Mouse (Mus musculus): ENCODE data around the gene Tgm1.
A peak's percentile ranks its signal among the peaks of the same experiment; 100 is the strongest.

The Tgm1 gene

DNA sequence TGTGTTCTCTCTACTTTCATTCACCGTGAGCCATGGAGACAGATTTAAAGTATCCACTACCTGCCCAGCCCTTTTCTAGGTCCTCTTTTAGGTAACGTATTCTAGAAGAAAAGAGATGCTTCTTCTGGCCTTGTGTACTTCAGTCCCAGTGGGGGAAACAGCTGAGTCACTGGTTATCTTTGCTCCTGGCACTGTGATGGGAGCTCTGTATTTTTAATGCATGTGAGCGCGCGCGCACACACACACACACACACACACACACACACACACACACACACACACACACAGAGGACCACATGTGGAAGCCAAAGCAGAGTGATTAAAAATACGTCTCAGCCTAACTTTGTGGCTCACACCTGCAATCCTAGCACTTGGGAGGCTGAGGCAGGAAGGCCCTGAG, 9.7 kb upstream of the Tgm1 start:
- DNase-seq = no peak

DNA sequence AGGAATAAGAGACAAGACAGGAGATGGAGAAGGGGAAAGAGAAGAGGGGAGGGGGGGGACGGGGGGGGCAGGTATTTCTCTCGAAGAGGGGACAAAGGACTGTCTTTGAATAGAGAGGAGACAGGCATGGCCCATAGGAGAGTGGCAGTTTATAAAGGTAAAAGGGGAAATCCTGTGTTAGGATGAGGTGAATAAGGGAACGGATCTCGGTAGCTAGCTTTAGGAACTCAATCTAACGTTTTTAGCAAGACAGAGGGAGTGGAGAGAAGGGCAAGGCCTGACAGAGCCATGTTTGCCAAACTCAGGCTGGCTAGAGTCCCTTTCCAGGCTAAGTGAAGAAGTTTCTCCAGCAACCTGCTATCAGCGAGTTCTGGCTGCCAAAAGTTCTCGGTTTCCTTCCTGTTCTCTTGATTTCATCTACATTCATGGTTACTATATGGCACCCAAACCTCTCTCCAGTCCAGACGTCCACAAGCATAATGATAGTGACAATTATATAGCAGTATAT, 8.8 kb upstream of the Tgm1 start:
- no peak for DNase-seq

DNA sequence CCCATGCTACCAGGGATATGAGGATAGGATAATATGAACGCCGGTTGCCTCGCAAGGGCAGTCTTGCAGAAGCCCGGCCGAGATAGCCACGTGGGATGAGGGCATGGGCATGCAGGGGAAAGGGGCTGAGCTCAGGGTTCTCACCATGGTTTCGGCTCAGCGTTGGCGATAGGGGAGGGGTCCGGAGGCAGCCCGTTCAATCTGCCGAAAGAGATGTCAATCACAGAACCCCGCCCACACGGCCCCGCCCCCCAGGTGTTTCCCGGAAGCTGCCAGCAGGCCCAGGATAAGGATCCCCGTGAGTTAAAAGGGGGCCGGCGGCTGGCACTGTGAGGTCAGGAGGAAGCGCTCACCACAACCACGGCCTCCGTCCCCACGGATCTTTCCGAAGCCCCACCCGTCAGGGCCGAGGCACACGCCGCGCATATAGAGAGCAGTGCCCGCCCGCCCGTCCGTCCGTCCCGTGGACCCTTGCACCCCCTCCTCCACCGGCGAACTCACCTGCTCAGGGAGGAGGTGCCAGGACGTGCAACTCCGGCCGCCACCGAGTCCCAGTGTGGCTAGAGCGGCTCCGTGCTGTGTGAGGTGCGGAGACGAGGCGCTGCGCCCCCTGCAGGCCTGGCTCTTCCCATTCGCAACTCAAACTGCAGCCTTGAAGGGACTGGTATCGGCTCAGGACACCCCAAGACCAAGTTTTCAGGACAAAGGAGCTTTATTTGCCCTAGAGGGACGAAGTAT, 8.1 kb upstream of the Tgm1 start, which contains the start of gene Rabggta:
Gene Rabggta (minus strand): TSS at position 564 of the 738 bp plus-strand sequence.
- peak; percentile 96 for DNase-seq

DNA sequence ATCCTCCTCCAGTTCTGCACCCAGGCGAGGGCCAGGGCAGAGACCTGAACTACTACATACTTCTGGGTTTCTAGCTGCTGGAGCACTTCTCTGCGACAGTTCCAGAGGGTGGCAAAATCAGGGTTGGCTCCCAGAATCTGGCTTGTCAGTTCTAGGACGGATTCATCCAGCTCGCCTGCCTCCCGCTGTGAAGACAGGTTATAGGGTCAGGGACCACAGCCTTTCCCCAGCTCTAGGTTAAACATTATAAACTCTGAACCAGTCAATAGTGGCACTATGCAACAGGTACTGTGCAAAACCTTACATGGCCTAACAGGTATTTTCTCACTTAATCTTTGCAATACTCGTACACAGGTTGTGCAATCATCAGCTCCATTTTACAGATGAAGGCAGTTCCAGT, 7.3 kb upstream of the Tgm1 start:
- peak; percentile 48 for DNase-seq

DNA sequence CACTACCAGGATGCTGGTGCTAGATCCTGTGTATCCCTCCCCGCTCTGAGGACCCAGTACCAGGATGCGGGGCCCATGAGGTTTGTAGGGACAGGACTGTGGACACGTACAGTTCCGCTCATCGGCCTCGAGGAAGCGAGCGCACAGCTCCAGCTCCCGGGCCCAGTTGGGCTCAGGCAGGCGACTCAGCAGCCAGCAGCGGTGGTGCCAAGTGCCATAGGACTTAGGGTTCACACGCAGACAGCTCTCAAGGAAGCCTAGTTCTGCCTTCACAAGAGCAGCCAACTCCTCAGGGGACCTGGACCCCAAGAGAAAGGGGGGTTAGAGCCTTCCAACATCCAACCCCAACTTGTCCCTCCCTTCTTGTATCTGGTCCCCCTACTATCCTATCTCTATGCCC, 6.9 kb upstream of the Tgm1 start:
- DNase-seq = peak; percentile 31

DNA sequence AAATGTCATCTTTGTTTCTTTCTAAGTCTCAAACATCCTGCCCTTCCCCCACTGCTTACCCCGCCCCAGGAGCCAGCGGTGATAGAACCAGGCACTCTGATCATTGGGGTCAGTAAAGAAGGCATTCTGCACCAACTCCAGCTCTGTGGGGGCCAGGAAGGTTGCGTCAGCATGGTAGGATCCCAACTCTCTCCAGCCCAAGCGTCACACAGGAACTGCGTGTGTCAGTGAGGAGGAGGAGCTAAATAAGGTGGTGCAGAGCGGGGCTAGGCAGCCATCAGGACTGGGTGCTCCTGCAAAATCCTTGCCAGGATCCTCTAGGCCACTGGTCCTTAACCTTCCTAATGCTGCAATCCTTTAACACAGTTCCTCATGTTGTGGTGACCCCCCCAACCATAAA, 6.0 kb upstream of the Tgm1 start:
- peak; percentile 3 for DNase-seq

DNA sequence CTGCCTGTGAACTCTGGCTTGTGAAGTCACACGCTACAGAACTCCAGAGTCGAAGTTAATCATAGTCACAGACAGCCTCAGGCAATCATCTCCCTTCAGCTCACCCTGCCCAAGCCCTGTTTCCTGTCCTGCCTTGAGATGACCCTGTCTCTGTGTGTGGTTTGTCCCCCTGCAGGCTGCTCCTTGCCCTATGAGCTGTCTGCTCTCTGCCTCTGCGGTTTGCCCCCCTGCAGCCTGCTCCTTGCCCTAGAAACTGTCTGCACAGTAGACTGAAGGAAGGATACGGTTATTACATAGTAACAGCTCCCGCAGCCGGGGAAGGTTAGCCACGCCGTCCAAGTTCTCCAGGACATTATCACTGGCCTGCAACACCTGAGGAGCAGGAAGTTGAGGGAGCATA, 3.2 kb upstream of the Tgm1 start:
- DNase-seq = peak; percentile 68

DNA sequence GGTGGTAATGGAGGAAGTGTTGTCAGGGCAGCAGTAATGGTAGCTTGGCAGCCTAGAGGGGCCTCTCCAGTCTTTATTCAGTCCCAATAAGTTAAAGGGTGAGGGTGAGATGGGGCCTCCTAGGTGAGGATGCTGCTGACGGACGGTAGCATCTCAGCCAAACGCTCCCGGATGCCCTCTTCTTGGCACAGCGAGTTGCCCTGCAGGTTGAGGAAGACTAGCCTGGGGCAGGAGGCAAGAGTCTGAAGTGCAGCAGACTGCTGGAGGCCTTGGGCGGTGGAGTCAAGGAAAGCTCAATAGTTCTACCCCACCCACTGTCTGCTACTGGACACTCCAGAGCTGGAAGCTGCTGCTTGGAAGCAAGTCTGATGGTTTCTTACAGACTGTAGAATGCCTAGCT, 2.5 kb upstream of the Tgm1 start:
- peak; percentile 32 for DNase-seq

DNA sequence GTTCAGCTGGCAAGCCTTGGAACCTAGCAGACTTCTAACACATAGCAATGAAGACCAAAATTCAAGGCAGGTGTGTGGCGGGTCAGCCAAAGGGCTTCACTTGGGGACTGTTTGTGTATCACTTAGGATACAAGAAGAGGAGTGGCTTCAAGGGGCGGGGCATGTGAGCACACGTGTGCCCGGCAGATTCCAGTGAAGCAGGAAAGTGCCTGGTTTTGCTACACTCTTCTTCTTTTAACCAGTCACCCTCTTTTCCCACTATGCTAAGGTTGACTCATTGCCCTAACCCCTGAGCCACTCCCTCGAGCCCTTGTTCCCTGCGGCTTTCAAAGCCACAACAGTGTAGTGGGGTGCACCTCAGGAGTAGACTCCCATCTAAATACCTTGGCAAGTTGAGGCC, 1.2 kb upstream of the Tgm1 start:
- DNase-seq = peak; percentile 38

DNA sequence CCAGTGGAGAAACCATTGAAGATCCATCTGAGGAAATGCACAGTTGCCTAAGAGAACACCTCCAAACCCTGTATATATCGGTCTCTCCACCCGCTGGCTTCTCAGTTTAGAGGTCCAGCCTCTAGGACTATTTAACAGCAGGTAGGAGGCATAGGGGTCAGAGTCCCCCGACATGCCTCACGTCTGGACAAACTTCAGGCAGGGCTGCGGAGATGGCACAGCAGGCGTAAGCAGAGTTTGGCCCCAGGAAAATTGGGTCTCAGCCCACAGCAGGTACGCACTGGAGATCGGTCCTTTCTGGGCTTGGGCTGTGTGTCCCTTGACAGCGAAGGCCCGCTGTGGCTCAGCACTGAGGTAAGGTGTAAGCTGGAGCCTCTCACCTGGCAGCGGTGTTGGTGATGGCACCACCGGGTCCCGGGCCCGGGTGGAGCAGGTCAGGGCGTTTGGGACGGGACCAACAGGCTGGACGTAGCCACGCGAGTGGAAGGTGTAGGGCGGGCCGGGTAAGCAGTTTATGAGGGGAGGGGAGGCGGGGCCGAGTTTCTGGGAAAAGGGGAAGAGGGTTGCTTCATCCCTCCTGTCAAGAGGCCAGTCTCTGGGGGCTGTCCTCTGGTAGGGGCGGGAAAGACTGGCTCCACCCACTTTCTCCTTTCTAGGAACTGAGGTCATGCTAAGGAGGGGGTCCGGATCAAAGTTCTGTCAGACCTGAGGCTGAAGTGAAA, 558 bp downstream of the Tgm1 start:
- peak; percentile 66 for DNase-seq

DNA sequence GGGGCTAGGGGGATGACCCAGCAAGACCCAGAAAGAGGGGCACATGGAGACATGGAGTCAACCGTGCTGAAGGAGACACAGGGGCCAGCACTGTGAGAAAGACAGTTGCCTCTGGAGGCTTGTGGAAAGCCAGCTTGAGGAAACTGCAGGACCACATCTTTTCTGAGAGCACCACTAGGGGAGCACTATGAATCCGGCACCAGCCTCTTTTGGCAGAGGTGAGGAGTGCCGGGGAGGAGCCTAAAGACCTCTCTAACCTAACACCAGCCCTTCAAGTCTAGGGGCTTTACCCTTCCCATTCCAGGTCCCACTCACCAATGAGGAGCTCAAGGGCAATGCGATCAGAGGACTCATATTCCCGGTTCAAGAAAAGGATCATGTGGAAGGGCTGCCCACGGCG, 1.9 kb downstream of the Tgm1 start:
- no peak for DNase-seq

DNA sequence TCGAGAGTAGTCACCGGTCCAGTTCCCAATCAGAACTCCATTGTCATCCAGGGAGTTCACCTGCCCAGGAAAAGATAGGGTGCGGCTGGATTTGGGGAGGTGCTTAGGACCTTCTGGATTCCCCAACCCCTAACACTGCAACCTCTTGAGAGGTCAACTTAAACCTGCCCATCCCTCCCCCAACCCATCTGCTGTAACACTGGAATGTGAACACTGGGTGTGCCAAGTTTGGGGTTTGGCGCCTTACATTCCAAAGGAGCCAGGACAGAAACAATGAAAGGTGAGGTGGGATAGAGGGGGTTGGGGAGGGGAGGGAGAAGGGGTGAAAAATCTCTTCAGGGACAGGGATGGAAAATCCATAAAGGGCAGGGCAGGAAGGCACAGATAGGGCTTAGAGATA, 4.2 kb downstream of the Tgm1 start:
- no peak for DNase-seq

DNA sequence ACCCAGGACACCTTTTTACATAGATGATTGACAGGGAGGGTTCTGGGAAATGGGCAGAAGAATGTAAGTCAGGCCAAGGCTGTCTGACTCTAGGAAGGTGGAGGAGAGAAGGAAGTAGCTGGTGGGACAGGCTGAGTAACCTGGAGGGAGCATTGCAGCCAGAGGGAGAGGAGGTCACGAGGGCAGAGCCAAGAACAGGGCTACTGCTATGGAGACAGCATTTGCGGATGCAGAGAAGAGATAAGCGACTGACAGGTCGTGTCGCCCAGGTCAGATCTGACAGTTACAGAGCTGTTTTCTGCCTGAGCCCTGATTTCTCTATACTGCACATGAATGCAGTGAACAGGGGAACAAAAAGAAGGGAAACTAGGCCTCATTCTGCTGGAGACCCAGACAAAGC, 6.3 kb downstream of the Tgm1 start:
- no peak for DNase-seq

DNA sequence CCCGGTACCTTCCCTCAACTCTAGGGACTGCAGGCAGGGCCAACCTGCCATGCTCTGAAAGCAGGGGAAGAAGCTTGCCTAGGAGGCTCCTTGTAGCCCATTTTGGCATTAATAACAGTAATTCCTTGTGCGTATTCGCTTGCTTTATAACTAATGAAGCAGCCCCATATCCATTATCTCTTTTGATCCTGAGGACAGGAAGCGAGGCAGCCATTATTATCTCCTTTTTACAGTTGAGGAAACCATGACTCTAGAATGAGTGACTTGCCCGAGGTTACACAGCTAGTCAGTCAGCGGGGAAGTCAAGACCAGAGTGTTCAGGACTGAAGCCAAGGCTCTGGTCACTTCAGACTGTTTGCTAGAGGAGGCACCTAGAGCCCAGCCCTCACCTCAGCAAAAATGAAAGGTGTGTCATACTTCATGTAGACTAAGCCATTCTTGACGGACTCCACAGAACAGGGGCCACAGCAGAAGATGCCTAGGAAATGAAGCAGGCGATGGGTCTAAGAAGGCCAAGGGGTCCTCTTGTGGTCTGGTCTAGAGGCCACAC, 7.6 kb downstream of the Tgm1 start:
- no peak for DNase-seq

DNA sequence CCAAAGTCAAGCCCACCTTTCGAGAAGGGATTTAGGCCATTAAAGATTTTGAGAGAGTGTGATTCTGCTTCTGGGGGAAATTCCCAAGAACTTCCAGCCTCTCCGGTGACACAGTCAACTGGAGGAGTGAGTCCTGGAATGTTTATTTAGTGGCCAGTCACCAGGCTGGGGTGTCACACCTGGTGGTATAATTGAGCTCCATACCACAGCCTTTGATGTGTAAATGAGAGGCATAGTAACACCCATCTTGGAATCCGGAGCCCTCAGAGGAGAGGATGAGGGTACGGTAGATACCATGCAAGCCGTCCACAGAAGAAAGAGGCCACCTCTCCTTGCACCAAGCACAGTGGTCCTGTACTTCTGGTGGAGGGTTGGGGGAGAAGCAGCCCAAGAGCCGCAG, 11.0 kb downstream of the Tgm1 start:
- DNase-seq = no peak

DNA sequence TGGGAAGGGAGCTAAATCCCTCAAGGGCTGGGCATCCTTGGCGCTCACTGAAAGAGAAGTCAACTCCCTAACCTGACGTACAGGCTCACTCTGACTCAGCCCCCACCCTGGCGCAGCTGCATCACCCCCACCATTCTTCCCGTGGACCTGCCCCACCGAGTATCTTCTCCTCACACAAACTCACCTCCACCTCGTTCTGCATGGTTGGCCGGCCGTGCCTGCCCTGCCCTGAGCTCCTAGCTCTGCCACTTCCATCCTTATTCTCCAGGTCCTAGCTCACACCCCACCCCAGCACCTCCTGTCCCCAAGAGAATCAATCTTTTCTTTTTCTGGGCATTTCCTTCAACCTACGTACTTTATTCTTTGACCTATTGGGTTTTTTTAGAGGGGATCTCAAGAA, 12.6 kb downstream of the Tgm1 start:
- no peak for DNase-seq

DNA sequence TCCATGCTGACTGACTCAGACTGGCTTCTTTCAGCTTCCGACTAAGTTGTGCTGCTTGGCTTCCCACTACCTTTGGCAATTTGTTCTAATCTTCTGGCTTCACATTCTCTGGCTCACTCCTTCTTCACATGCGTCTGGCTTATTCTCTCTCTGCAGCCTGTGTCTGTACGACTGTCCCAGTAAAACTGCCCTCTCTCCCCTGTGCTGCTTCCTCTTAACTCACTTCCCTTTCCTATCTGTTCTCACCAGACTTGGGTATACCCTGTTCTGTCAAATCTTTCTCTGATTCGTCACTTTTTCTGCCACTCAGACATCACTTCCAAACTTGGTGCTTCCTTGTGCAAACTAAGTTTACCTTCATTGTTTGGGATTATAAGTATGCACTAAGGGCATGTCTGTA, 16.5 kb downstream of the Tgm1 start:
- no peak for DNase-seq

DNA sequence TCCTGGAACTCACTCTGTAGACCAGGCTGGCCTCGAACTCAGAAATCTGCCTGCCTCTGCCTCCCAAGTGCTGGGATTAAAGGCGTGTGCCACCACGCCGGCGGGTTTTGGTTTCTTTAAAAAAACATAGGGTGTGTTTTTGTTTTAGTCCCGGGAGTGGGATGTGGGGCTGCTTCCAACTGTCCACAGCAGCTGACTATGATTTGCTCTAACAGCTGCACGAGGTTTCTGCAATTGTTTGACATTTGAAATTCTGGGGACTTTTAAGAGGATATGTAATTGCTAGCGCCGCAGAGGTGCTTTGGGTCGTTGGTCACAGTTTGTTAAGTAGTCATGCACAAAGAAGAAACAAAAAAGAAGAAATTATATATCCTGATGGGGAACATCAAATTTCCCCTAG, 24.3 kb downstream of the Tgm1 start:
- DNase-seq = no peak

DNA sequence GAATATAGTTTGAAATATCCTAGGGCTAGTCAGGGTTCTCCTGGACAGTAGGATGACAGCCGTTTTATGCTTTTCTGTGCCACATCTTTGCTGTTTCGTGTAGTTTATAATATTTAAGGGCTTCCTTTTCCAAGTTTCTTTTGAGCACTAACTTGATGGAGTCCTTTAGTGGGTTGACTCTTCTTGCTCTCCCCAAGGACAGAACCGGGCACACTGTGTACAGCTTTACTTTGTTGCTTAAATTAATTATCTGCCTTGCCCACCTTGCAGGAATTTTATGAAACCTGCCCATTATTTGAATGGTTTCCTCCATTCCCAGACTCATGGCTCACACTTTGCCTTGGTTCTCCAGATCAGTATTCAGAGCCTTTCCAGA, 31.6 kb downstream of the Tgm1 start:
- no peak for DNase-seq

DNA sequence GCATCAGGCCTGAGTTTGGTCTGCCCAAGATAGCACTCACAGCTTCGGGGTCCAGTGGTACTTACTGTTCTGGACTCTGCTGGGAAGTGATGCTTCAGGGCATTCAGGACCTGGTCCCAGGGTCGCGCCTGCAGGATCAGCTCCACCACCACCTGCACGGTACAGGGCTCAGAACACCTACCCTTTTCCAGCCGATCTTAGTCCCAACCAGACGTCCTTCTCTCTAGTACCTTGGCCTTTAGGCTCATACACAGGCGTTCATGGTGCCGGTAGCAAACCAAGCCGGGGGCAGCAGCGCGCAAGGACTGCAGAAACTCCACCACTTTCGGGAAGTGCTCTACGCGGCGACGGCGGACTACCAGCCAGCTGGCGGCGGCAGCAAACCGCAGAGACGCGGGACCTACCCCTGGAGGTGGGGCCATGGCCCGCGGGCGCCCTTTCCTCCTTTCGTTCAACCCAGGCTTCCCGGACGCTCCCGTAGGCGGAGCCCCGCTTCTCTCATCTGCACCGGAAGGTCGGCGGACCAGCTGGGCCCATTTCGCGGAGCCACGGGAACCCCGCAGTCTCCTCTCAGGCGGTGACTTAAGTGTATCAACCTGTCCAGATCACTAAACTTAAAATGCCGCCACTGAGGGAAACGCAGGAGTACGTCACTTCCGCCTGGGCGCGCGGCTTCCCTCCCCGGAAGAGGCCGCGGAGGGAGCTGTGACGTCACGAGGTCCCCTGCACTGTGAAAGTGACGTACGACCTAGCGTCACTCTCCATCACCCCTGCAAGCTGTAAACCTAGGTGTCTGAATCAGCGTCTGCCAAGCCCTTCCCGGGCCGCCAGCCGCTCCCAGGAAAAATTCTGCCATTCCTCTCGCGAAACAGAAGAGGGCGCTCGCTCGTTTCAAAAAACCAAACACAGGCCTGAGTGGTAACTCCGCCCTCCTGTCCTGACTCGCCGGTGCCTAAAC, 32.3 kb downstream of the Tgm1 start, which contains the start of gene Tinf2:
Gene Tinf2 (minus strand): TSS at position 661 of the 958 bp plus-strand sequence.
- DNase-seq = peak; percentile 96

DNA sequence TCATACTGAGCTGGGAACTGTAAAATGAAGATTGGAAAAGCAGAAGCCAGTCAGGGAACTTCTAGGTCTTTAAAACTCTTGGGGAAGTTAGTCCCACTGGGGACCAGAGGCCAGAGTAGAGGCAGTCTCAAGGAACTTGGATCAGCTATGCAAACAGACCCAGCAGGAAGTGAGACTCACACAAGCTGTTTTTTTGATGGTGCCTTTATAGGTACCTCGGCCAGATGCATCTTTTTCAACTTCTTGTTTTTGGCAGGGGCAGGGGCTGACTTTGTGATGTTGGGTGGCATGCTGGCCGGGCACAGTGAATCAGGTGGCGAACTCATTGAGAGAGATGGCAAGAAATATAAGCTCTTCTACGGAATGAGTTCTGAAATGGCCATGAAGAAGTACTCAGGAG, 36.1 kb downstream of the Tgm1 start:
- no peak for DNase-seq

DNA sequence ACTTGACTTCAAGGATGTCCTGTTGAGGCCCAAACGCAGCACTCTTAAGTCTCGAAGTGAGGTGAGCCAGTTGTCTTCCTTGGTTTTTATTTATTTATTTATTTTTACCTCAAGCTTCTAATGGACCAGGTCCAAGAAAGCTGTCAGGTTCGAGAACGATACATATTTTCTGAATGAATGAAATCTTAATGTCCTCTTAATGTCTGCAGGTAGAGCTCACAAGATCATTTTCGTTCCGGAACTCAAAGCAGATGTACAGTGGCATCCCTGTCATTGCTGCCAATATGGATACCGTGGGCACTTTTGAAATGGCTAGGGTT, 41.0 kb downstream of the Tgm1 start:
- DNase-seq = no peak

Measured in kidney, postnatal 10 days (tissue).